Mouse (Mus musculus): ENCODE data around the gene Evx2.

- TF ChIP-seq GATA1 (IDR thresholded peaks at IDR 0.05; ENCODE audit: borderline replicate concordance, low read length) (no peak), FLI1 (IDR thresholded peaks at IDR 0.05; ENCODE audit: low read length) (no peak)
These were observed 33.6 kb upstream of the Evx2 start for GRCm38 (mm10) chr2:74692808-74693431.
